Mouse (Mus musculus) liver (tissue): ENCODE measurements at regions not wholly inside any gene's neighbourhood (a gene's known extent, or its start where the extent isn't known, plus 50 kb on each side); places are given as distances from the start of the nearest gene placed in this dataset.

Experiments used
- DNase-seq: peaks from one replicate; pipeline ENCODE4 v3.0.0-alpha.2; 2020; ENCODE audit warnings: mixed read lengths

GRCm38 (mm10) chr11:31751274-31751673 is 79.6 kb upstream of the Bod1 start:
- peak; percentile 20 for DNase-seq

GRCm38 (mm10) chr11:31753211-31753610 is 81.5 kb upstream of the Bod1 start:
- DNase-seq = no peak

- DNase-seq = no peak
These were observed 82.1 kb upstream of the Bod1 start for GRCm38 (mm10) chr11:31753711-31754161.

GRCm38 (mm10) chr11:31754416-31754815 is 82.7 kb upstream of the Bod1 start:
- no peak for DNase-seq

GRCm38 (mm10) chr11:31755858-31756257 is 84.2 kb upstream of the Bod1 start:
- DNase-seq = no peak

- DNase-seq = no peak
These were observed 84.9 kb upstream of the Bod1 start for GRCm38 (mm10) chr11:31756355-31757145.

- DNase-seq = no peak
These were observed 88.4 kb upstream of the Bod1 start for GRCm38 (mm10) chr11:31759868-31760765.

- no peak for DNase-seq
These were observed 92.2 kb upstream of the Bod1 start for GRCm38 (mm10) chr11:31763856-31764255.

GRCm38 (mm10) chr11:31766296-31766695 is 94.6 kb upstream of the Bod1 start:
- DNase-seq = no peak

- DNase-seq = no peak
These were observed 96.2 kb upstream of the Bod1 start for GRCm38 (mm10) chr11:31767727-31768495.

- peak; percentile 84 for DNase-seq
These were observed 98.3 kb upstream of the Bod1 start for GRCm38 (mm10) chr11:31769804-31770654.

- DNase-seq = peak; percentile 19
These were observed 99.2 kb upstream of the Bod1 start for GRCm38 (mm10) chr11:31770881-31771280.

GRCm38 (mm10) chr11:31771491-31772439 is 100.1 kb upstream of the Bod1 start:
- no peak for DNase-seq

GRCm38 (mm10) chr11:31777531-31777930 is 94.5 kb upstream of the Cpeb4 start:
- DNase-seq = no peak

- no peak for DNase-seq
These were observed 93.2 kb upstream of the Cpeb4 start for GRCm38 (mm10) chr11:31778766-31779165.

- DNase-seq = no peak
These were observed 92.7 kb upstream of the Cpeb4 start for GRCm38 (mm10) chr11:31779267-31779666.

- DNase-seq = peak; percentile 80
These were observed 91.0 kb upstream of the Cpeb4 start for GRCm38 (mm10) chr11:31780969-31781368.

GRCm38 (mm10) chr11:31781605-31782004 is 90.4 kb upstream of the Cpeb4 start:
- no peak for DNase-seq

- DNase-seq = no peak
These were observed 88.4 kb upstream of the Cpeb4 start for GRCm38 (mm10) chr11:31783506-31784063.

GRCm38 (mm10) chr11:31784332-31784901 is 87.6 kb upstream of the Cpeb4 start:
- no peak for DNase-seq
